Comparison of ENCODE assay signal across 18 mouse cellular contexts in the genomic region with DNA sequence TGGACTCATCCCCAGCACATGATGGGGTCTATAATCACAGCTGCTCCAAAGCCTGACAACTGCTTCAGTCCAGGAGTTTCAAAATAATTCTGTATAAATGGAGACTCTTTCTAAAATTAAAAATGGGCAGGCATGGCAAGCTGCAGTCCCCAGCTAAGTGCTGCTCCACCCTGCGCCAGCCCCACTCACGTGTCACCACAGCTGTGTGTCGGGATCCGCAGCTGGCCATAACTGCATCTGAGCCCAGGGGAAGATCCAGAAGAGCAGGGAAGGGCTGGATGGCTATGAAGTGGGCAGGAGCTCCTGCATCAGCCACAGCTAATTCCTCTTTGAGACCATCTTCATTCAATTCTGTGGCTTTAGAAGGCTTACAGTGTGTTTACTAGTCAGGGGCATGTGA. TPM values are rescaled to one million over a fixed set of nuclear protein-coding genes. Genes with fewer than 3 reads are reported as not detected.
DNase-seq lines count a peak whose midpoint lies in the region; ATAC-seq lines count a peak whose summit lies in the region.
"Had no signal": no experiment of that assay in that cellular context is flagged by ENCODE, and none has a peak within 500 bp of the region (broad histone marks: within the 10 kb centered on the region; RNA-seq: fewer than 3 reads in every experiment).

No protein-coding gene starts in this region.

- H3K4me2 ChIP-seq in heart, embryonic 14.5 days (ENCODE audit: low read length) = no peak overlapping the region
- H3K4me2 ChIP-seq in midbrain, embryonic 13.5 days (replicated peaks) = no peak overlapping the region
- H3K4me2 ChIP-seq in midbrain, embryonic 11.5 days = no peak overlapping the region
- no peak overlapping the region for H3K4me2 ChIP-seq in embryonic facial prominence, embryonic 14.5 days (ENCODE audit: low read depth, low read length)
- no peak overlapping the region for H3K4me2 ChIP-seq in hindbrain, embryonic 16.5 days (ENCODE audit: low read length)
- H3K4me2 ChIP-seq: hindbrain, embryonic 13.5 days; intestine, embryonic 15.5 days; neural tube, embryonic 12.5 days had no signal

- H3K9ac ChIP-seq in heart, embryonic 14.5 days (ENCODE audit: low read length) = peak overlapping the region; percentile 44; the same call in 1 of the 2 replicates
- H3K9ac ChIP-seq in midbrain, embryonic 13.5 days (replicated peaks) = peak overlapping the region; percentile 41; the same call in 1 of the 2 replicates
- no peak overlapping the region for H3K9ac ChIP-seq in midbrain, embryonic 11.5 days (ENCODE audit: low read length)
- H3K9ac ChIP-seq in embryonic facial prominence, embryonic 14.5 days (ENCODE audit: low read depth, low read length) = no peak overlapping the region
- no peak overlapping the region for H3K9ac ChIP-seq in hindbrain, embryonic 16.5 days (ENCODE audit: low read depth, low read length)
- H3K9ac ChIP-seq: forebrain, postnatal 0 days; intestine, embryonic 15.5 days; neural tube, embryonic 12.5 days had no signal

- ATAC-seq in heart, embryonic 14.5 days (ENCODE audit: insufficient number of reproducible peaks, insufficient read depth, low FRiP score, low read depth) = no peak
- no peak for ATAC-seq in midbrain, embryonic 13.5 days
- no peak for ATAC-seq in midbrain, embryonic 11.5 days (ENCODE audit: low FRiP score)
- ATAC-seq in embryonic facial prominence, embryonic 14.5 days (ENCODE audit: low read depth) = peak; percentile 27; the same call in 1 of the 2 replicates
- ATAC-seq in hindbrain, embryonic 16.5 days = no peak
- ATAC-seq: forebrain, postnatal 0 days; intestine, embryonic 15.5 days; lung, postnatal 0 days had no signal

- no peaks in the 10 kb centered on the region for H3K9me3 ChIP-seq in heart, embryonic 14.5 days (ENCODE audit: control insufficient read depth, low read length)
- H3K9me3 ChIP-seq in midbrain, embryonic 13.5 days = no peaks in the 10 kb centered on the region
- H3K9me3 ChIP-seq in midbrain, embryonic 11.5 days (ENCODE audit: control insufficient read depth, low read length) = no peaks in the 10 kb centered on the region
- H3K9me3 ChIP-seq in embryonic facial prominence, embryonic 14.5 days (ENCODE audit: control insufficient read depth, low read length) = no peaks in the 10 kb centered on the region
- no peaks in the 10 kb centered on the region for H3K9me3 ChIP-seq in hindbrain, embryonic 16.5 days (ENCODE audit: control insufficient read depth, low read length)
- H3K9me3 ChIP-seq: hindbrain, embryonic 13.5 days; intestine, embryonic 15.5 days; neural tube, embryonic 12.5 days had no signal

- 81% methylated on average over 4 of the region's 4 CpGs for WGBS in heart, embryonic 14.5 days
- WGBS in midbrain, embryonic 13.5 days = 90% methylated on average over 4 of the region's 4 CpGs
- 94% methylated on average over 4 of the region's 4 CpGs for WGBS in midbrain, embryonic 11.5 days
- 90% methylated on average over 4 of the region's 4 CpGs for WGBS in embryonic facial prominence, embryonic 14.5 days
- 91% methylated on average over 4 of the region's 4 CpGs for WGBS in hindbrain, embryonic 16.5 days

- peak overlapping the region in 1 of 2 experiments; percentile 45; a peak in 1 of 4 replicates for H3K27ac ChIP-seq in heart, embryonic 14.5 days (replicated peaks in 1 of 2; ENCODE audit: control insufficient read depth in 1 of 2, insufficient read depth in 1 of 2, low read depth in 2 of 2, low read length in 2 of 2)
- no peak overlapping the region for H3K27ac ChIP-seq in midbrain, embryonic 13.5 days
- no peak overlapping the region for H3K27ac ChIP-seq in midbrain, embryonic 11.5 days (ENCODE audit: low read depth, low read length)
- H3K27ac ChIP-seq in embryonic facial prominence, embryonic 14.5 days (replicated peaks; ENCODE audit: low read depth, low read length) = no peak overlapping the region
- no peak overlapping the region for H3K27ac ChIP-seq in hindbrain, embryonic 16.5 days (ENCODE audit: low read depth, low read length)
- H3K27ac ChIP-seq: hindbrain, embryonic 13.5 days; intestine, embryonic 15.5 days; left cerebral cortex, adult 2 months; neural tube, embryonic 12.5 days had no signal

- no peak overlapping the region for H3K4me3 ChIP-seq in heart, embryonic 14.5 days (ENCODE audit: control insufficient read depth in 1 of 2, insufficient read depth in 1 of 2, low read depth in 1 of 2, low read length in 2 of 2)
- H3K4me3 ChIP-seq in midbrain, embryonic 13.5 days (replicated peaks) = no peak overlapping the region
- H3K4me3 ChIP-seq in midbrain, embryonic 11.5 days (ENCODE audit: low read depth, low read length) = no peak overlapping the region
- H3K4me3 ChIP-seq in embryonic facial prominence, embryonic 14.5 days (ENCODE audit: low read depth, low read length) = no peak overlapping the region
- H3K4me3 ChIP-seq in hindbrain, embryonic 16.5 days (ENCODE audit: low read length) = no peak overlapping the region
- H3K4me3 ChIP-seq: erythroblast, embryonic 14.5 days; hindbrain, embryonic 13.5 days; intestine, embryonic 15.5 days; left cerebral cortex, adult 2 months; neural tube, embryonic 12.5 days had no signal

- H3K36me3 ChIP-seq in heart, embryonic 14.5 days (ENCODE audit: control insufficient read depth, insufficient read depth, low read length) = peaks cover 52% of the 10 kb centered on the region
- H3K36me3 ChIP-seq in midbrain, embryonic 13.5 days = peaks cover 61% of the 10 kb centered on the region
- H3K36me3 ChIP-seq in midbrain, embryonic 11.5 days (ENCODE audit: control insufficient read depth, insufficient read depth, low read length) = peaks cover 23% of the 10 kb centered on the region
- H3K36me3 ChIP-seq in embryonic facial prominence, embryonic 14.5 days (ENCODE audit: control insufficient read depth, insufficient read depth, low read length) = peaks cover 52% of the 10 kb centered on the region
- H3K36me3 ChIP-seq in hindbrain, embryonic 16.5 days (ENCODE audit: control insufficient read depth, insufficient read depth, low read length) = peaks cover 15% of the 10 kb centered on the region

- peaks cover 7 to 24% of the 10 kb centered on the region in 2 experiments; a peak in 3 of 4 replicates for H3K4me1 ChIP-seq in heart, embryonic 14.5 days (ENCODE audit: control insufficient read depth in 2 of 2, insufficient read depth in 2 of 2, low read length in 2 of 2)
- peaks cover 15% of the 10 kb centered on the region for H3K4me1 ChIP-seq in midbrain, embryonic 13.5 days (replicated peaks)
- H3K4me1 ChIP-seq in midbrain, embryonic 11.5 days (ENCODE audit: control insufficient read depth, insufficient read depth, low read length) = peaks cover 9% of the 10 kb centered on the region; the same call in 1 of the 2 replicates
- peaks cover 9% of the 10 kb centered on the region for H3K4me1 ChIP-seq in embryonic facial prominence, embryonic 14.5 days (ENCODE audit: control insufficient read depth, insufficient read depth, low read length)
- H3K4me1 ChIP-seq in hindbrain, embryonic 16.5 days (ENCODE audit: control insufficient read depth, insufficient read depth, low read depth, low read length) = peaks cover 16% of the 10 kb centered on the region

- intact Hi-C loops in heart, postnatal 10 days (cut with DNase I) = no loop called here

- DNase-seq in heart, postnatal 10 days = no peak
- no peak for DNase-seq in midbrain, embryonic 11.5 days (ENCODE audit: low spot score, missing footprints)
- peak; percentile 27 for DNase-seq in embryonic facial prominence, embryonic 14.5 days (ENCODE audit: low spot score)
- DNase-seq in right cerebral cortex, adult 2 months (ENCODE audit: low spot score in 2 of 2) = no peak
- DNase-seq: cerebellum, adult 9-11 months; forebrain, postnatal 0 days; gastrocnemius, postnatal 10 days; right cerebral cortex, postnatal 25 days; thymus, postnatal 14 days had no signal

- H3K27me3 ChIP-seq in heart, embryonic 14.5 days (ENCODE audit: control insufficient read depth, insufficient read depth, low read length) = no peaks in the 10 kb centered on the region
- no peaks in the 10 kb centered on the region for H3K27me3 ChIP-seq in midbrain, embryonic 13.5 days
- H3K27me3 ChIP-seq in midbrain, embryonic 11.5 days (ENCODE audit: control insufficient read depth, insufficient read depth, low read length) = no peaks in the 10 kb centered on the region
- H3K27me3 ChIP-seq in embryonic facial prominence, embryonic 14.5 days (replicated peaks; ENCODE audit: control insufficient read depth, insufficient read depth, low read length) = no peaks in the 10 kb centered on the region
- no peaks in the 10 kb centered on the region for H3K27me3 ChIP-seq in hindbrain, embryonic 16.5 days (replicated peaks; ENCODE audit: control insufficient read depth, insufficient read depth, low read length)
- H3K27me3 ChIP-seq: hindbrain, embryonic 13.5 days; intestine, embryonic 15.5 days; neural tube, embryonic 12.5 days had no signal

RNA-seq across cellular contexts. Expression of a gene that starts 5.6 kb away (rescaled TPM):
- polyA plus RNA-seq in heart, embryonic 14.5 days (2014; fragmentation: Nextera tagmentation; extraction: Ambion mirVana) = 7.6 and 7.8 TPM in 2 replicates
- total RNA-seq in heart, postnatal 10 days (2021) = 10 to 100 TPM in 1 of 2 experiments, 1 to 10 TPM in 1; 7.1 to 10.1 TPM
- 13.6 and 16.5 TPM in 2 replicates for polyA plus RNA-seq in midbrain, embryonic 13.5 days (2015; fragmentation: Nextera tagmentation; extraction: Ambion mirVana)
- polyA plus RNA-seq in midbrain, embryonic 11.5 days (2014; fragmentation: Nextera tagmentation; extraction: Ambion mirVana) = 10.1 and 10.9 TPM in 2 replicates
- 6.8 and 8.4 TPM in 2 replicates for polyA plus RNA-seq in embryonic facial prominence, embryonic 14.5 days (2014; fragmentation: Nextera tagmentation; extraction: Ambion mirVana)
- polyA plus RNA-seq in hindbrain, embryonic 16.5 days (2015; fragmentation: Nextera tagmentation; extraction: Ambion mirVana) = 9.9 and 11.5 TPM in 2 replicates

RNA-seq across cellular contexts. Expression of a gene that starts 22.1 kb away (rescaled TPM):
- 11.2 and 12.0 TPM in 2 replicates for polyA plus RNA-seq in heart, embryonic 14.5 days (2014; fragmentation: Nextera tagmentation; extraction: Ambion mirVana)
- 10 to 100 TPM; 17.9 to 18.9 TPM for total RNA-seq in heart, postnatal 10 days (2021)
- 52.5 and 58.6 TPM in 2 replicates for polyA plus RNA-seq in midbrain, embryonic 13.5 days (2015; fragmentation: Nextera tagmentation; extraction: Ambion mirVana)
- polyA plus RNA-seq in midbrain, embryonic 11.5 days (2014; fragmentation: Nextera tagmentation; extraction: Ambion mirVana) = 28.8 and 30.4 TPM in 2 replicates
- 34.1 and 39.7 TPM in 2 replicates for polyA plus RNA-seq in embryonic facial prominence, embryonic 14.5 days (2014; fragmentation: Nextera tagmentation; extraction: Ambion mirVana)
- 57.0 and 65.7 TPM in 2 replicates for polyA plus RNA-seq in hindbrain, embryonic 16.5 days (2015; fragmentation: Nextera tagmentation; extraction: Ambion mirVana)

RNA-seq across cellular contexts. Expression of a gene that starts 24.2 kb away (rescaled TPM):
- polyA plus RNA-seq in heart, embryonic 14.5 days (2014; fragmentation: Nextera tagmentation; extraction: Ambion mirVana) = 18.2 and 23.1 TPM in 2 replicates
- 10 to 100 TPM; 33.1 to 35.5 TPM for total RNA-seq in heart, postnatal 10 days (2021)
- polyA plus RNA-seq in midbrain, embryonic 13.5 days (2015; fragmentation: Nextera tagmentation; extraction: Ambion mirVana) = 22.6 and 26.4 TPM in 2 replicates
- 25.6 and 26.9 TPM in 2 replicates for polyA plus RNA-seq in midbrain, embryonic 11.5 days (2014; fragmentation: Nextera tagmentation; extraction: Ambion mirVana)
- 19.6 and 22.8 TPM in 2 replicates for polyA plus RNA-seq in embryonic facial prominence, embryonic 14.5 days (2014; fragmentation: Nextera tagmentation; extraction: Ambion mirVana)
- polyA plus RNA-seq in hindbrain, embryonic 16.5 days (2015; fragmentation: Nextera tagmentation; extraction: Ambion mirVana) = 21.3 and 26.7 TPM in 2 replicates

RNA-seq across cellular contexts. Expression of a gene that starts 24.4 kb away (rescaled TPM):
- 148 and 149 TPM in 2 replicates for polyA plus RNA-seq in heart, embryonic 14.5 days (2014; fragmentation: Nextera tagmentation; extraction: Ambion mirVana)
- 10 to 100 TPM; 40.0 to 43.7 TPM for total RNA-seq in heart, postnatal 10 days (2021)
- 75.2 and 78.9 TPM in 2 replicates for polyA plus RNA-seq in midbrain, embryonic 13.5 days (2015; fragmentation: Nextera tagmentation; extraction: Ambion mirVana)
- 231 and 232 TPM in 2 replicates for polyA plus RNA-seq in midbrain, embryonic 11.5 days (2014; fragmentation: Nextera tagmentation; extraction: Ambion mirVana)
- 108 and 118 TPM in 2 replicates for polyA plus RNA-seq in embryonic facial prominence, embryonic 14.5 days (2014; fragmentation: Nextera tagmentation; extraction: Ambion mirVana)
- 34.9 and 41.2 TPM in 2 replicates for polyA plus RNA-seq in hindbrain, embryonic 16.5 days (2015; fragmentation: Nextera tagmentation; extraction: Ambion mirVana)

RNA-seq across cellular contexts. Expression of a gene that starts 49.2 kb away (rescaled TPM):
- 11.4 and 12.0 TPM in 2 replicates for polyA plus RNA-seq in heart, embryonic 14.5 days (2014; fragmentation: Nextera tagmentation; extraction: Ambion mirVana)
- total RNA-seq in heart, postnatal 10 days (2021) = 10 to 100 TPM in 1 of 2 experiments, 1 to 10 TPM in 1; 7.7 to 10.9 TPM
- 25.1 and 25.2 TPM in 2 replicates for polyA plus RNA-seq in midbrain, embryonic 13.5 days (2015; fragmentation: Nextera tagmentation; extraction: Ambion mirVana)
- polyA plus RNA-seq in midbrain, embryonic 11.5 days (2014; fragmentation: Nextera tagmentation; extraction: Ambion mirVana) = 12.6 and 14.3 TPM in 2 replicates
- polyA plus RNA-seq in embryonic facial prominence, embryonic 14.5 days (2014; fragmentation: Nextera tagmentation; extraction: Ambion mirVana) = 7.0 TPM in 2 replicates
- polyA plus RNA-seq in hindbrain, embryonic 16.5 days (2015; fragmentation: Nextera tagmentation; extraction: Ambion mirVana) = 23.7 and 30.3 TPM in 2 replicates

Comparison
In these comparisons a context has a peak if more than half of its experiments do, and no peak if none do; other contexts are left out.
1. H3K9ac ChIP-seq: peak in heart, embryonic 14.5 days (single experiment) and midbrain, embryonic 13.5 days (single experiment); none in midbrain, embryonic 11.5 days (single experiment), embryonic facial prominence, embryonic 14.5 days (single experiment) and hindbrain, embryonic 16.5 days (single experiment).